8 mouse cellular contexts compared by ENCODE assay signal in the genomic region with DNA sequence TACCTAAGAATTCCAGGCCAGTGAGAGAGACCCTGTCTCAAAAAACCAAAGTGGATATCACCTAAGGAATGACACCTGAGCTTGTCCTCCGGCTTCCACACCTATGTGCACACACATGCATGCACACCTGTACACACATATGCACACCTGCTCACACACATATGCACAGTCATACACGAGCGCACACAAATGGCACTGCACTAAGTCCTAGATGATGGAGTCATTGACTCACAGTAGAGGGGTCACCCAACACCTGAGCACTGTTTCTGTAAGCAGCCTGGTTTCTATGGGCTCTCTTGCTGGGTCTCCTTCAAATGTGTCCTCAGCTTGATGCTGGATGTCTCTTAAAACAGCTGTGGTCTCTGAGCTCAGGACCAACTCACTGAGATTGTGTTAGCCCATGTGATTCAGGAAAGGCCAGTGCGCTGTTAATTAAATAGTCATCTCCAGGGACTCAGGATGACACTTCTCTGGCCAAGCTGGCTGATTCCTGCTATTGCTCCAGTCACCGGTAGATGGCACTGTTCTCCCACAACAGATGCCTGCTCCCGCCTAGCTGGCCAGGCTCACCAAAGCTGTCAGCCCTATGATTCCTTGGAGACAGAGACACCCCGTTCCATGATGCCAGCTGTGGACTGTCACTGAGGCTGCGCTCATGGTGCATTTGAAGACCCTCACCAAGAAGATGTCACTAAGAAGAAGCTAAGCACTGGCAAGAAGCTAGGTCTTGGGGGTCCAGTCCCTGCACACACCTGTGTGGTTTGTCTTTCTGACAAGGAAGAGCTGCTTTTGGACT.
DNase-seq lines count a peak whose midpoint lies in the region; ATAC-seq and TF ChIP-seq lines count a peak whose summit lies in the region.

No protein-coding gene starts in this region.

- H3K9ac ChIP-seq in forebrain, embryonic 11.5 days (ENCODE audit: low read length) = peak overlapping the region; percentile 12; the same call in 1 of the 2 replicates
- H3K9ac ChIP-seq in heart, postnatal 0 days (replicated peaks; ENCODE audit: low read depth, low read length) = no peak overlapping the region
- no peak overlapping the region for H3K9ac ChIP-seq in liver, embryonic 15.5 days
- H3K9ac ChIP-seq in neural tube, embryonic 13.5 days = peak overlapping the region; percentile 47

- TF ChIP-seq CTCF in heart, postnatal 0 days (IDR thresholded peaks at IDR 0.05; ENCODE audit: low read depth) = peak; percentile 98

- H3K36me3 ChIP-seq in forebrain, embryonic 11.5 days (ENCODE audit: control insufficient read depth, insufficient read depth, low read length) = no peaks in the 10 kb centered on the region
- no peaks in the 10 kb centered on the region for H3K36me3 ChIP-seq in heart, postnatal 0 days (replicated peaks; ENCODE audit: control insufficient read depth, insufficient read depth, low read length)
- H3K36me3 ChIP-seq in liver, embryonic 15.5 days (replicated peaks) = no peaks in the 10 kb centered on the region
- H3K36me3 ChIP-seq in neural tube, embryonic 13.5 days = no peaks in the 10 kb centered on the region

- TF ChIP-seq EP300 in heart, postnatal 0 days (IDR thresholded peaks at IDR 0.05; ENCODE audit: low read depth) = no peak

- peak; percentile 71 for ATAC-seq in forebrain, embryonic 11.5 days (replicated peaks; ENCODE audit: low FRiP score)
- ATAC-seq in heart, postnatal 0 days (ENCODE audit: insufficient read depth, low read depth) = peak; percentile 57
- peak; percentile 58 for ATAC-seq in liver, embryonic 15.5 days (ENCODE audit: insufficient read depth)
- ATAC-seq in neural tube, embryonic 13.5 days (ENCODE audit: low read depth) = peak; percentile 77

- H3K27ac ChIP-seq in forebrain, embryonic 11.5 days (ENCODE audit: low read depth, low read length) = no peak overlapping the region
- 0 out of 2 replicates have a peak overlapping the region, but pooled peaks have one; percentile 60 for H3K27ac ChIP-seq in heart, postnatal 0 days (ENCODE audit: low read depth)
- no peak overlapping the region for H3K27ac ChIP-seq in liver, embryonic 15.5 days (replicated peaks)
- H3K27ac ChIP-seq in neural tube, embryonic 13.5 days (replicated peaks) = no peak overlapping the region

- DNase-seq in CD8-positive naive resting alpha-beta T cell, adult 2 months (ENCODE audit: low read depth in 2 of 2, low spot score in 2 of 2) = peak; percentile 54 to 66
- peak; percentile 54 for DNase-seq in c-Kit-positive CD71-negative TER-119-negative erythroid progenitor cells, embryonic 14.5 days (ENCODE audit: low read depth)
- peak; percentile 85 for DNase-seq in forebrain, embryonic 11.5 days (ENCODE audit: low spot score)
- DNase-seq in heart, postnatal 0 days (ENCODE audit: low spot score) = peak; percentile 87
- peak; percentile 68 to 79 for DNase-seq in kidney, postnatal 36 days
- peak; percentile 26 for DNase-seq in telencephalon, adult 2 months (ENCODE audit: low read depth, low spot score)

- no peaks in the 10 kb centered on the region for H3K27me3 ChIP-seq in forebrain, embryonic 11.5 days (ENCODE audit: control insufficient read depth, insufficient read depth, low read length)
- no peaks in the 10 kb centered on the region for H3K27me3 ChIP-seq in heart, postnatal 0 days (ENCODE audit: control insufficient read depth, insufficient read depth, low read length)
- no peaks in the 10 kb centered on the region; the same call in 1 of the 2 replicates for H3K27me3 ChIP-seq in liver, embryonic 15.5 days
- peaks cover 3% of the 10 kb centered on the region; the same call in 1 of the 2 replicates for H3K27me3 ChIP-seq in neural tube, embryonic 13.5 days

- no peaks in the 10 kb centered on the region for H3K9me3 ChIP-seq in forebrain, embryonic 11.5 days (ENCODE audit: control insufficient read depth, low read length)
- H3K9me3 ChIP-seq in heart, postnatal 0 days (replicated peaks; ENCODE audit: control insufficient read depth, low read length) = no peaks in the 10 kb centered on the region
- H3K9me3 ChIP-seq in liver, embryonic 15.5 days (replicated peaks) = no peaks in the 10 kb centered on the region
- H3K9me3 ChIP-seq in neural tube, embryonic 13.5 days = no peaks in the 10 kb centered on the region

- WGBS in forebrain, embryonic 11.5 days = 31% methylated on average over 8 of the region's 8 CpGs
- 23% methylated on average over 8 of the region's 8 CpGs for WGBS in heart, postnatal 0 days
- WGBS in liver, embryonic 15.5 days (ENCODE audit: insufficient replicate concordance) = 22% methylated on average over 8 of the region's 8 CpGs
- 34% methylated on average over 8 of the region's 8 CpGs for WGBS in neural tube, embryonic 13.5 days

- H3K4me2 ChIP-seq in forebrain, embryonic 11.5 days (ENCODE audit: low read depth, low read length, severe bottlenecking) = peak overlapping the region; percentile 33; the same call in 1 of the 2 replicates
- peak overlapping the region; percentile 50 for H3K4me2 ChIP-seq in heart, postnatal 0 days (ENCODE audit: low read depth, low read length)
- H3K4me2 ChIP-seq in liver, embryonic 15.5 days = peak overlapping the region; percentile 58
- peak overlapping the region; percentile 49 for H3K4me2 ChIP-seq in neural tube, embryonic 13.5 days

- H3K4me3 ChIP-seq in forebrain, embryonic 11.5 days (ENCODE audit: low read depth, low read length) = no peak overlapping the region
- H3K4me3 ChIP-seq in heart, postnatal 0 days (ENCODE audit: low read depth, low read length) = peak overlapping the region; percentile 24
- peak overlapping the region; percentile 16 for H3K4me3 ChIP-seq in liver, embryonic 15.5 days (replicated peaks)
- H3K4me3 ChIP-seq in neural tube, embryonic 13.5 days = peak overlapping the region; percentile 20

- H3K4me1 ChIP-seq in forebrain, embryonic 11.5 days (replicated peaks; ENCODE audit: control insufficient read depth, insufficient read depth, low read length) = 0 out of 2 replicates have a peak, but pooled peaks cover 2% of the 10 kb centered on the region
- peaks cover 16% of the 10 kb centered on the region for H3K4me1 ChIP-seq in heart, postnatal 0 days (ENCODE audit: control insufficient read depth, insufficient read depth)
- H3K4me1 ChIP-seq in liver, embryonic 15.5 days (replicated peaks) = peaks cover 8% of the 10 kb centered on the region
- H3K4me1 ChIP-seq in neural tube, embryonic 13.5 days (replicated peaks) = peaks cover 6% of the 10 kb centered on the region

Comparison
In these comparisons a context has a peak if more than half of its experiments do, and no peak if none do; other contexts are left out.
1. DNase-seq: peak in every context shown above with its lines; median percentile 87 in heart, postnatal 0 days; 85 in forebrain, embryonic 11.5 days; 74 in kidney, postnatal 36 days; 60 in CD8-positive naive resting alpha-beta T cell, adult 2 months; 54 in c-Kit-positive CD71-negative TER-119-negative erythroid progenitor cells, embryonic 14.5 days; 26 in telencephalon, adult 2 months.
2. H3K9ac ChIP-seq: peak in forebrain, embryonic 11.5 days (single experiment) and neural tube, embryonic 13.5 days (single experiment); none in heart, postnatal 0 days (single experiment) and liver, embryonic 15.5 days (single experiment).
3. Peak in every context shown above with its lines, with median percentiles within 50 percentile points of each other: ATAC-seq and H3K4me2 ChIP-seq.